Mouse (Mus musculus) embryo, embryonic 11.5 days (tissue): Measurements from ENCODE around the gene Sclt1.
A peak's percentile ranks its signal among the peaks of the same experiment; 100 is the strongest.
"Not testable (repeated sequence)": the region's sequence is repeated elsewhere in the genome, so short reads cannot be mapped to it uniquely, and the experiment has no call there.

Source experiments
- DNase-seq: peaks from one replicate; pipeline ENCODE4 v3.0.0-alpha.2; 2012; ENCODE audit warnings: low read depth, low spot score

Gene Sclt1

GRCm38 (mm10) chr3:41742278-41742934, at the start of gene Sclt1, which contains the start of gene D3Ertd751e:
Sclt1 (minus strand) TSS chr3:41742514.
D3Ertd751e (plus strand) TSS chr3:41742611.
- DNase-seq = peak; percentile 98

- DNase-seq = no peak
These were observed 19.8 kb upstream of the Sclt1 start for GRCm38 (mm10) chr3:41762091-41762490.

GRCm38 (mm10) chr3:41754556-41754955, 12.2 kb upstream of the Sclt1 start:
- no peak for DNase-seq

GRCm38 (mm10) chr3:41743436-41743835, 1.1 kb upstream of the Sclt1 start:
- DNase-seq = no peak

- no peak for DNase-seq
These were observed 575 bp downstream of the Sclt1 start for GRCm38 (mm10) chr3:41741601-41742277.

DNA sequence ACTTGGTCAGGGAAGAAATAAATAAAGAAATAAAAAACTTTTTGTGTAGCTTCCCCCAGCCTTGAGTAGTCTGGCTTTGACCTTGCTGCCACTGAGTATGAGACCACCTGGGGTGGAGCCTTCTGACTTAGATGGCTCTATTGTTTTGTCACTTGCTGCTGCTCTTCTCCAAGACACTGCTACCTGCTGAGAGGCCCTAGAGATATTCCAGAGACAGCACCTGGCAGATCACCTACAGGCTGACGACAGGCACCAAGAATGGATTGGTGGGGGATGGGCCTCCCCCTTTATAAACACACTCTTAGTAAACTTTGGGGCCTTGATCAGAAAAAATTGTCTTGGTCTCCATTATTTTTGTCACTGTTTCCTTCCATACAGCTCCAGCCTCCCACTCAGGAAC, 46.6 kb downstream of the Sclt1 start:
- DNase-seq = no peak

DNA sequence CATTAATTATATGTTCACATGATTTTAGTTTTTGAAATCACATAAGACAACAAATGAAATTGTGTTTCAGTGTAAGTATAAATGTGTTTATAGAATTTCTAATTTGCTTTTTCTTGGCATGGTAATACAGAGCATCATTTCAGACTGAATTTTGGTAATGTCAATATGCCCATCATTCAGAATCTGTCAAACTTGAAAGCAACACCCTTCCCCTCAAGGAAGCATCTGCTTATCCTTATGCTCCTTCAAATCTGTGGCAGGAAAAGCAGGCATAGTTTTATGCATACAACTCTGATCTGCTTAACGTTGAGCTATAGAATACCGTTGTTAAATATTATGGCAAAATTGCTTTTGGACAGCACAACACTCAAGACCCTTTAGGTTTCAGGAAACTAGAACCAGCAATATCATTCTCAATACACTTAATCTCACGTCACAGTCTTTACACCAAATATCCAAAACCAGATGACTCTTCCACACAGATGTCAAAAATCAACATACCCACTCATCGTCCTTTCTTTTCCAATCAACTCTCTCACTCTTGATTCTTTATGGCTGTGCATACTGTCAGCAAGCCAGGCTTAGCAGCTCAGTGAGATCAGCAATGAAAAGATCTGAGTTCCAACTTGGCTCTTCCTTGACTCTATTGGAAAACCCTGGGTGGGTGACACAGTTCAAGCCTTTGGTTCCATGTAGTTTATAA, 49.7 kb downstream of the Sclt1 start:
- no peak for DNase-seq

DNA sequence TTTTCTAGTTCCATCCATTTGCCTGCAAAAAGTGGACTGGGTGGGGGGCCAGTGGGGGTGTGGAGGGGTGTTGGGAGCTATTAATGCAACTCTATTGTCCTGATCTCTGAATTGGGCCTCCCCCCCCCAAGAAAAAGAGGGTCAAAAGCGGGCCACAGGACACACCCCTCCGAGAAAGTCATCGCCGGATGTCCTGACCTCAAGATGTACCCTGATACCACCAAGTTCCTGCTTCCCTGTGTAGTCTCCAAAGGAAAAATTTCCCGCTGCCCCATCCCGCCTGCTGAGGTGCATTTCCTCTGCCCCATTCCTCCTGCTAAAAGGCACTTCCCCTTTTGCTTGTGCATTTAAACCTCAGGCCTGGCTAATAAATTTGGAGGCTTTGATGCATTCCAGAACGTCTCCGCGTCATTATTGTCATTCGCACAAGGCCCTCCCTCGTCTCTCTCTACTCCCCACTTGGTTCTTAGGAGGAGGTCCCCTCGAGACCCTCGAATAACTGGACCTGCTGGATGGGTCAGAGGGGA, 52.1 kb downstream of the Sclt1 start:
- DNase-seq = not testable (repeated sequence)

DNA sequence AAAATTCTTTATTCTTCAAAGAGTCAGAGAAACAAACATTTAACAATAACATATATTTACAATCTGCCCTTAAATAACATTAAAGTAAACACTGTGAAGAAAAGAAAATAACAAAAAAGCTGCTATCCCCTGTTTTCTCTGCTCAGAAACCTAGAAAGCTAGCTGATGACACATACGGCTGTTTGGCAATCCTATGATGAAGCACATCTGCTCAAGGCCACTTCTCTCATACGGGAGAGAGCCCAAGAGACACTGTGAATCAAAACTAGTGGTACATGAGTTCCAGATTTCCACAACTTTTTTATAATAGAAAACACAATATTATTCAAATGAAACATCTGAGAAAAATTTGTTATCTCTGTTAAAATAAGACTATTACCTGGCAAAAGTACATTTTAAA, 55.9 kb downstream of the Sclt1 start:
- DNase-seq = no peak

- DNase-seq = no peak
These were observed 60.2 kb downstream of the Sclt1 start for GRCm38 (mm10) chr3:41682084-41682483.

DNA sequence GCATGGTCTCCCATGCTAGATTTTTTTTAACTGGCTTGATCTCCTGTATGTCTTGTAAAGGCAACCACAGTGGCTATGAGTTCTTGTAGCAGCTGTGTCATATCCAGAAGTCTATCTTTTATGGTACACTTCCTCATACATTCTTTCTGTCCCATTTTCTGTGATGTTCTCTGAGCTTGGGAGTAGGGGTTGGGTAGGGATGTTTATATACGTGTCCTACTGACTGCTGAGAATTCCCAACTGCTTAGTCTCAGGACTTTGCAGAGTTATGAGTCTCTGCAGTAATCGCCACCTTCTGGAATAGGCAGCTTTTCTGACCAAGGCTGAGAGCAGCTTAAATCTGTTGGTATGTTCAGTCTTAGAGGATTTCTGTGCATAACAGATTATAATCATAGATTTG, 65.7 kb downstream of the Sclt1 start:
- DNase-seq = no peak

DNA sequence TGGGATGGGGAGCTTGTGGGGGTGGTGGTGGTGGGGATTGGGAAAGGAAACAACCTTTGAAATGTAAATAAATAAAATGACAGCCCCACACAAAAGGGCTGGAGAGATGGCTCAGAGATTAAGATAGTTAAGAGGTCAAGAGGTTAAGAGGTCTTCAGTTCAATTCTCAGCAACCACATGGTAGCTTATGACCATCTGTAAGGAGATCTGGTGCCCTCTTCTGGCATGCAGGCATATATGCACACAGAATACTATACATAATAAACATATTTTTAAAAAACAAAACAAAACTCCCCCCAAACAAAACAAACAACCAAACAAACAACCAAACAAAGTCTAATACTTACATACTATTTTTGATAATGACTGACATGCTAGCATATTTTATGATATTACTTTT, 67.5 kb downstream of the Sclt1 start:
- no peak for DNase-seq

DNA sequence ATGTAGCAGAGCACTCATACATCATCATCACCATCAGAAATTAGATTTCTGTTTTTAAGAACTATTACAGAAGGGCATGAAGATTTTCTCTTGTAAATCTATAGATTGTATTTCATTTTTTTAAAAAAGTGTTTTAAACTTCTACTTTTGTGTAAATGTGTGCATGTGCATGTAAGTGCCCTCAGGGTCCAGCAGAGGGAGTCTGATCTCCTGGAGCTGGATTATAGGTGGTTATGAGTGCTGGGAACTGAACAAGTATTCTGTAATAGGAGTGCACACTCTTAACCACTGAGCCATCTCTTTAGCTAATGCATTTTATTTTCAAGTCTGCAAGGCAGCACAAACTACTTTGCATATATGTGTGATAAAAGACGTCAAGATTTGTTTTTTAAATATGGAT, 86.7 kb downstream of the Sclt1 start:
- no peak for DNase-seq

DNA sequence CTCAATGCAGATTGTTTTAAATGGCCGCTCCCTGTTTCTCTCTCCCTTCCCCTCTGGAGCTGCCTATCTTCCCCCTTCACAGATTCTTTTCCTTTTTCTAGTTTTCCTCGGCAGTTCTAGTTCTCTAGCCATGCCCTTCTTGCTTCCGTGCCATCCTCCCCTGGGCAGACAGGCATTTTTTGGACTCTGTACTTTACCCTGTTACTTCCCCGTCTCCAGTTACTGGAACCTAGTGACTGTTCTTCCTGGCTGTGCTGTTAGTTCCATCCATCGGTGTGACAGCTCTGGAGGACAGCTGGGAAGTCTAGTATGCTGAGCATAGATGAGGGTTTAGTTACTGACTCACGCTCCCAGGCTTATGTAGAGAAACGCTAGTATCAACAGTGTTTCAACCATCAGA, 121.3 kb downstream of the Sclt1 start:
- no peak for DNase-seq

GRCm38 (mm10) chr3:41618488-41618887, 123.8 kb downstream of the Sclt1 start:
- no peak for DNase-seq

- DNase-seq = no peak
These were observed 124.3 kb downstream of the Sclt1 start for GRCm38 (mm10) chr3:41618036-41618435.

GRCm38 (mm10) chr3:41614230-41614985, 127.9 kb downstream of the Sclt1 start:
- DNase-seq = no peak

GRCm38 (mm10) chr3:41613706-41614105, 128.6 kb downstream of the Sclt1 start:
- no peak for DNase-seq

GRCm38 (mm10) chr3:41612211-41612610, 130.1 kb downstream of the Sclt1 start:
- no peak for DNase-seq

DNA sequence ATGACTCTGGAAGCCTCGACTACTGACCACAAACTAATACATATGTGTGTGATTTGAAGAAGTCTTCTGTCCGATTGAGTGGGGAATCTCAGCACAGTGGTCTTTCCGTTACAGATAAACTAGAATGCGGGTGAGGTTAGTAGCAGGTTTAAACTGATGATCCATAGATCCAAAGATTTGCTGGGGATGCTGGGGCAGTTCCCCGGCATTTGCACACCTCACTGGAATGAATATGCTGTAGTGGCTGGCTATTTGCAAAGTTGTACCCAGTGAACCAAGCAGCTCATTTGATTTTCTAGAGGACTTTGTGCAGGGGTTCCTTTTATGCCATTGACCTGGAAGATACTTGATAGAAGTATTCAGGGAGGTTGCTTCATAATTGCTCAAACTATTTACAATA, 133.2 kb downstream of the Sclt1 start:
- DNase-seq = no peak

DNA sequence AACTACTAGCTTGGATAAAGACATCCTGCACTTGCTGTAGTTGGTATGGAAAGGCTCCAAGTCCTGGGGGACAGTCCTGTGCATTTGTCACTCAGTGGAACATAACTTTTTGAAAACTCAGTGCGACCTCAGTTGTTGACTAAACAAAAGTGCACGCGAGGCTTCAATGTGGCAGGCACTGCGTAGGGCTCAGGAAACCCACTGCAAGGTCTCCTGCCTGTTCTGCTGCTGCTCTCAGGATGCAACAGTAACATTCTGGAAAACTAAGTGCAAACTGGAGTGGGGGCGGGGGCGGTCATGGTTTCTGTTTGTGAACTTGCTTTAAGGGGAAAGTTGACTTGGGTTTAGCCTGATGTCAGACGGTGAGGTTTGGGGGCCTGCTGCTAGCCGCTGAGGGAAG, 134.8 kb downstream of the Sclt1 start:
- no peak for DNase-seq

- no peak for DNase-seq
These were observed 135.3 kb downstream of the Sclt1 start for GRCm38 (mm10) chr3:41607050-41607449.
